Mouse (Mus musculus): ENCODE results near the gene Atl2.

DNA sequence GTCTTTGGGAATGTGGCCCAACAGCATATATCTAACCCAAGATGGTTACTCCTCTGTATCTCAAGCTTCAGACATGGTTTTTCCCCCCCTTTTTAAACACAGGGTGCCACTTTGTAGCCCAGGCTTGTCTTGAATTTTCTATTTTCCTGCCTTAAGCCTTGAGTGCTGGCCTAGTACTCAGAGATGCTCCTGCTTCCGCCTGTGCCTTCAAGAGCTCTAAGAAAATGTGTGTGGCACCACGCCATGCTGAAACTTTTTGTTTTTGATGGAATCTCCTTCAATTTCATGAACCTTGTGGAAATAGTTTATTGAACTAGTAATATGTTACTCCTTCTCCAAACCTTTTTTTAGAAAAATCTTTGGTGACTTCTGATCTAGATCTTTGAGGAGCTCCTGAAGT is 49.7 kb downstream of the Atl2 start:
- TF ChIP-seq POLR2A (IDR thresholded peaks at IDR 0.05; ENCODE audit: low read depth, low read length) (no peak), CTCF (IDR thresholded peaks at IDR 0.05; ENCODE audit: extremely low read depth, insufficient read depth, insufficient read length, insufficient replicate concordance) (no peak)
